ENCODE assay signal across 7 mouse cellular contexts in genomic region chr10:94689176-94689510, GRCm38 (mm10). TPM values are rescaled to one million over a fixed set of nuclear protein-coding genes. Genes with fewer than 3 reads are reported as not detected.
DNase-seq lines count a peak whose midpoint lies in the region; ATAC-seq and TF ChIP-seq lines count a peak whose summit lies in the region.

No protein-coding gene starts in this region.

- peak; percentile 8; the same call in 1 of the 2 replicates for ATAC-seq in erythroid progenitor cell, adult 5-6 weeks (replicated peaks; ENCODE audit: low FRiP score, poor library complexity, severe bottlenecking)
- ATAC-seq in liver, embryonic 11.5 days (replicated peaks; ENCODE audit: low FRiP score), result no peak
- ATAC-seq in stomach, embryonic 15.5 days (ENCODE audit: insufficient read depth, low FRiP score, low read depth), result no peak; the same call in 1 of the 2 replicates

- H3K36me3 ChIP-seq in thymus, adult 2 months (ENCODE audit: control insufficient read depth, insufficient read depth, low read length), result no peaks in the 10 kb centered on the region
- no peaks in the 10 kb centered on the region for H3K36me3 ChIP-seq in liver, embryonic 11.5 days (ENCODE audit: control insufficient read depth, insufficient read depth, low read length)
- no peaks in the 10 kb centered on the region for H3K36me3 ChIP-seq in stomach, embryonic 15.5 days

- H3K27me3 ChIP-seq in thymus, adult 2 months (ENCODE audit: control insufficient read depth, insufficient read depth, low read length), result no peaks in the 10 kb centered on the region
- H3K27me3 ChIP-seq in liver, embryonic 11.5 days (replicated peaks; ENCODE audit: control insufficient read depth, insufficient read depth, low read length), result no peaks in the 10 kb centered on the region
- H3K27me3 ChIP-seq in stomach, embryonic 15.5 days (replicated peaks), result no peaks in the 10 kb centered on the region

- no peak for DNase-seq in thymus, adult 2 months
- no peak for DNase-seq in thymus, postnatal 10 days (ENCODE audit: low spot score in 2 of 2)
- DNase-seq in liver, embryonic 11.5 days (ENCODE audit: low spot score), result no peak
- DNase-seq in yolk sac, embryonic 10.5 days (ENCODE audit: low spot score), result no peak
- DNase-seq in gastrocnemius, adult 18-20 months (ENCODE audit: low spot score), result no peak

- H3K4me1 ChIP-seq in thymus, adult 2 months (replicated peaks; ENCODE audit: control insufficient read depth, insufficient read depth, low read length), result peaks cover 4% of the 10 kb centered on the region
- H3K4me1 ChIP-seq in liver, embryonic 11.5 days (replicated peaks; ENCODE audit: control insufficient read depth, insufficient read depth, low read length), result peaks cover 6% of the 10 kb centered on the region
- H3K4me1 ChIP-seq in stomach, embryonic 15.5 days, result peaks cover 3% of the 10 kb centered on the region; the same call in 1 of the 2 replicates

- H3K9ac ChIP-seq in liver, embryonic 11.5 days (ENCODE audit: low read depth, low read length), result peak overlapping the region; percentile 96
- H3K9ac ChIP-seq in stomach, embryonic 15.5 days, result peak overlapping the region; percentile 99

- peak overlapping the region; percentile 87 for H3K4me3 ChIP-seq in thymus, adult 2 months (ENCODE audit: control insufficient read depth, insufficient read depth, low read length)
- H3K4me3 ChIP-seq in liver, embryonic 11.5 days (ENCODE audit: low read depth, low read length), result peak overlapping the region; percentile 96
- H3K4me3 ChIP-seq in stomach, embryonic 15.5 days (replicated peaks), result peak overlapping the region; percentile 95

- no peaks in the 10 kb centered on the region for H3K9me3 ChIP-seq in liver, embryonic 11.5 days (ENCODE audit: control insufficient read depth, low read length)
- H3K9me3 ChIP-seq in stomach, embryonic 15.5 days, result no peaks in the 10 kb centered on the region

- no peak for TF ChIP-seq CTCF in thymus, adult 2 months (IDR thresholded peaks at IDR 0.05; ENCODE audit: borderline replicate concordance, control insufficient read depth, extremely low read depth, insufficient read depth, low read length, poor library complexity)

- TF ChIP-seq POLR2A in thymus, adult 2 months (IDR thresholded peaks at IDR 0.05; ENCODE audit: control insufficient read depth, extremely low read depth, insufficient read depth, low read length, poor library complexity), result no peak

- under 1% methylated on average over 7 of the region's 7 CpGs for WGBS in thymus, adult 2 months
- WGBS in liver, embryonic 11.5 days, result under 1% methylated on average over 7 of the region's 7 CpGs
- WGBS in stomach, embryonic 15.5 days, result under 1% methylated on average over 7 of the region's 7 CpGs

- H3K27ac ChIP-seq in thymus, adult 2 months (ENCODE audit: control insufficient read depth, insufficient read depth, low read length), result peak overlapping the region; percentile 3; the same call in 1 of the 2 replicates
- H3K27ac ChIP-seq in liver, embryonic 11.5 days (ENCODE audit: low read depth, low read length), result peak overlapping the region; percentile 96
- H3K27ac ChIP-seq in stomach, embryonic 15.5 days, result peak overlapping the region; percentile 87

- H3K4me2 ChIP-seq in liver, embryonic 11.5 days, result peak overlapping the region; percentile 83
- peak overlapping the region; percentile 79 for H3K4me2 ChIP-seq in stomach, embryonic 15.5 days

RNA-seq across cellular contexts. Expression of gene Cep83, which starts 0.7 kb away (rescaled TPM):
- polyA plus RNA-seq in thymus, adult 2 months (2012; rRNA removed), result 7.7 and 12.8 TPM in 2 replicates
- total RNA-seq in erythroid progenitor cell, adult 5-6 weeks (2015; ENCODE audit: low replicate concordance), result 15.9 and 34.0 TPM in 2 replicates
- 40.9 and 56.0 TPM in 2 replicates for total RNA-seq in erythroid progenitor cell, adult 5-6 weeks (2017; ENCODE audit: low replicate concordance)
- 19.1 and 20.1 TPM in 2 replicates for polyA plus RNA-seq in liver, embryonic 11.5 days (2014; fragmentation: Nextera tagmentation; extraction: Ambion mirVana)
- 18.2 and 18.6 TPM in 2 replicates for polyA plus RNA-seq in stomach, embryonic 15.5 days (2015; fragmentation: Nextera tagmentation; extraction: Ambion mirVana)
- 10 to 100 TPM; 20.0 to 21.7 TPM for total RNA-seq in gastrocnemius, adult 18-20 months (2021)

Comparison
In these comparisons a context has a peak if more than half of its experiments do, and no peak if none do; other contexts are left out.
1. H3K27ac ChIP-seq: peak in every context shown above with its lines; median percentile 96 in liver, embryonic 11.5 days; 87 in stomach, embryonic 15.5 days; 3 in thymus, adult 2 months.